Mouse (Mus musculus) hindbrain, embryonic 16.5 days (tissue): ENCODE data around the gene Zfp869. TPM values are rescaled to one million over a fixed set of nuclear protein-coding genes. Genes with fewer than 3 reads are reported as not detected.
A peak's percentile ranks its signal among the peaks of the same experiment; 100 is the strongest.
"Not testable (repeated sequence)": the region's sequence is repeated elsewhere in the genome, so short reads cannot be mapped to it uniquely, and the experiment has no call there.

Experiments
- ATAC-seq: fragments of 200-750 bp; cut with Nextera tagmentation; 2 replicates; pipeline ENCODE4 v1.8.0; 2017; ENCODE audit warnings: moderate TSS enrichment, moderate library complexity
- H3K27ac ChIP-seq: fragments of 300-500 bp; sonication (generic); 2 replicates; pipeline ENCODE4 v1.5.1; 2014; ENCODE audit warnings: low read depth, mild to moderate bottlenecking, control low read depth, low read length, moderate library complexity
- H3K27me3 ChIP-seq: fragments of 300-500 bp; sonication (generic); replicated peaks from 2 replicates; pipeline ENCODE4 v1.6.1; 2014; ENCODE audit warnings: low read length; ENCODE audit not compliant: control insufficient read depth, insufficient read depth
- H3K36me3 ChIP-seq: fragments of 300-500 bp; sonication (generic); 2 replicates; pipeline ENCODE4 v1.6.1; 2014; ENCODE audit warnings: mild to moderate bottlenecking, low read length, moderate library complexity, mixed read lengths; ENCODE audit not compliant: control insufficient read depth, insufficient read depth
- H3K4me1 ChIP-seq: fragments of 300-500 bp; sonication (generic); 2 replicates; pipeline ENCODE4 v1.6.1; 2014; ENCODE audit warnings: low read depth, low read length; ENCODE audit not compliant: control insufficient read depth, insufficient read depth
- H3K4me2 ChIP-seq: fragments of 300-500 bp; sonication (generic); 2 replicates; pipeline ENCODE4 v1.6.1; 2014; ENCODE audit warnings: mild to moderate bottlenecking, low read length, control low read depth, moderate library complexity
- H3K4me3 ChIP-seq: fragments of 300-500 bp; sonication (generic); 2 replicates; pipeline ENCODE4 v1.5.1; 2014; ENCODE audit warnings: mild to moderate bottlenecking, low read length, control low read depth, moderate library complexity
- H3K9ac ChIP-seq: fragments of 300-500 bp; sonication (generic); 2 replicates; pipeline ENCODE4 v1.6.1; 2014; ENCODE audit warnings: low read depth, mild to moderate bottlenecking, control low read depth, low read length, moderate library complexity
- H3K9me3 ChIP-seq: fragments of 300-500 bp; sonication (generic); 2 replicates; pipeline ENCODE4 v1.6.1; 2014; ENCODE audit warnings: mild to moderate bottlenecking, low read length, moderate library complexity; ENCODE audit not compliant: control insufficient read depth
- WGBS: fragments of 180-500 bp; shearing (Covaris S2); extraction: QIAGEN DNeasy Blood & Tissue Kit; methylation state at CpG from one replicate; pipeline ENCODE4 v1.1.7; 2014; 5-methylcytosine and 5-hydroxymethylcytosine counted together
- polyA plus RNA-seq: library from polyadenylated mRNA; unstranded; fragments of >200 nt; fragmentation: Nextera tagmentation; extraction: Ambion mirVana; gene quantifications from 2 replicates; pipeline ENCODE4 v1.2.1, GENCODE M21; 2015

The Zfp869 gene
- polyA plus RNA-seq, 1 experiment from 2014 or later, result 24.2 TPM

DNA sequence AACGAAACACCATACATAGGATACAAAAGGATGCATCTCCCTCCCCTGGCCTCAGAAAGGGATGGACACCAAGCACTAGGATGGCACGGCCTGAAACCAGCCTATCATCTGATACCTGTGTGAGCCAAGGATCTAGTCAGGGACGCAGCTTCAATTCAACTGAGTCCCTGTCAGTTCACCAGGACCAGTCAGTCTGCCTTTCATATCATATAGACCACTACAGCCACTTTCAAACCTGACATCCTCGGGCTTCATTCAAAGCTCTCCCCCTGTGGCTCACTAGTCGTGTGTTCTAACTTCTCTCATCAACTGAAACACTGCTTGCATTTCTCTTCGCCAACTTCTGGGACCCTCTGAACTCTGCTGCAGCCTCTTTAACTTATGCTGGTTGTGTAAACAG lies 4.8 kb upstream of the Zfp869 start:
- Histone ChIP-seq H3K9me3 (no peaks in the 10 kb centered on the region), H3K36me3 (0 out of 2 replicates have a peak, but pooled peaks cover 2% of the 10 kb centered on the region), H3K4me3 (peak overlapping the region; percentile 22), H3K4me1 (peaks cover 27% of the 10 kb centered on the region), H3K27me3 (no peaks in the 10 kb centered on the region), H3K27ac (no peak overlapping the region), H3K9ac (peak overlapping the region; percentile 14; the same call in 1 of the 2 replicates), H3K4me2 (peak overlapping the region; percentile 47)
- ATAC-seq, result no peak
- WGBS, result 80% methylated on average over 6 of the region's 6 CpGs

DNA sequence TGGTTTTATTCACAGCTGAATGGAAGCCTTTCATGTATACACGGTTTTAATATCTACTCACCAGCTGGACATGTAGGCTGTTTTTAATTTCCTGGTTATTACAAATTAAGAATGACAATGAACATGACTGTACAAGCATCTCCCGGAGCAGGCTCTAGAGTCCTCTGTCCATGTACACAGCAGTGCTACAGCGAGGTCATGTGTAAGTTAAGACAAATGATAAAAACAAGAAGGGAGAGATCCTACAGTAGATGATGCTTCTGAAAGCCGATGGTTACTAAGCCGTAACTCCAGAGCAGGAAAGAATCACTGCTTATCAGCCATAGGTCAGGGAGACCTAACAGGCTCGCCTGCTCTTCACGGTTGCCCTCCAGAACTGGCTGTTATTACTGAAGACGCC lies 3.0 kb upstream of the Zfp869 start:
- Histone ChIP-seq H3K4me1 (peaks cover 27% of the 10 kb centered on the region), H3K4me3 (no peak overlapping the region), H3K27ac (no peak overlapping the region), H3K27me3 (no peaks in the 10 kb centered on the region), H3K4me2 (no peak overlapping the region), H3K36me3 (peaks cover 12% of the 10 kb centered on the region), H3K9ac (no peak overlapping the region), H3K9me3 (no peaks in the 10 kb centered on the region)
- 87% methylated on average over 8 of the region's 8 CpGs for WGBS
- ATAC-seq, result no peak

DNA sequence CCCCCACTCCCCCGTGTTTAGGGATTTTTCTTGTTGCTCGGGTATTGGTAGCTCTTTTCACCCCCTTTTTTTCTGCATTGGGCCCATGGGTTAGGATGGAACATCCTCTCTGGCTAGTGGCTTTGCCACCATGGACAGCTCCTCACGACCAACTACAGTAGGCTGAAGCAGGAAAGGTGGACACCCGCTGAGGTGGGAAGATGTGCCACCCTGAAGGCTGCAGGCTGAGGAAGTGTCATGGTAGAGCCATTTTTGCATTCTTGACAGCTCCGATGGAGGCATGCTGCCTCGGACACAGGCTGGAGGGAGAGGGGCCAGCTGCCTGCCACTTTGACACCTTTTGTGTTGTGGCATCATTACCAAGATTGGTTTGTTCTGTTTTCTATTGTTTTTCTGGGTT lies 8.7 kb downstream of the Zfp869 start:
- Histone ChIP-seq H3K36me3 (peaks cover 34% of the 10 kb centered on the region), H3K27me3 (no peaks in the 10 kb centered on the region), H3K4me3 (no peak overlapping the region), H3K4me1 (no peaks in the 10 kb centered on the region), H3K4me2 (no peak overlapping the region), H3K9ac (no peak overlapping the region), H3K27ac (no peak overlapping the region), H3K9me3 (0 out of 2 replicates have a peak, but pooled peaks cover 5% of the 10 kb centered on the region)
- no peak for ATAC-seq
- WGBS, result 78% methylated on average over 6 of the region's 6 CpGs

DNA sequence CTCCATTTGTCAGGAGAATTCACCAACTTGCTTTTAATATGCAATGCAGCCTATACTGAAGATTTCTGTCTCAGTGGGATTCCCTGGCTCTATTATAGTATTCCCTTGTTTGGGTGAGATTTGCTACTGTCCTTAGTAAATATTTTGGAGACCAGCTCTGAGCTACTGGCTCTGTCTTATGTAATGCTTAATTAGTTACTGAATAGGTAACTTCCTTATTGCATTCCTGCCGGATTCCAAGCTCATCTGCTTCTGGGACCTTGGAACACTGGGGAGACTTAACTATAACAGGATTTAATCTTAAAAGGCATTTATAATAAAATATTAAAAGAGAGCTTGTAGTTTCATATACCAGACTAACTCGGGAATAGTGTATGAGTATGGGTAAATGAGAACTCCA lies 45.5 kb downstream of the Zfp869 start:
- not testable (repeated sequence) for H3K4me3 ChIP-seq

DNA sequence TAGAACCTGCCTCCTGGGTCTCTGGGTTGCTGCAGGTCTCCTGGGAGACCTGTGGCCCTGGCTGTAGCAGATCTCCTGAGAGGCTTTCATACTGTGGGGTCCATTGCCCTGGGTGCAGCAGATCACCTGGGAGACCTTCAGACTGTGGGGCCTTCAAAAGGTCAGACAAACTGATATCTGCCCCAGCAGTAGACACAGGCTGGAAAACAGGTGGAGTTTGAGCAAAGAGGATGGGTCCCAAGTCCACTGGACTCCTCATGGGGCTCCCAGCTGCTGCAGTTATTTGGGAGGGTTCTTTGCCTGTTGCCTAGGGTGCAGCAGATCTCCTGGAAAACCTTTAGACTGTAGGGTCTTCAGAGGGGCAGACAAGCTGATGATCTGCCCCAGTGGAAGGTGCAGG lies 49.2 kb downstream of the Zfp869 start:
- peaks cover 6% of the 10 kb centered on the region; the same call in 1 of the 2 replicates for H3K9me3 ChIP-seq
- H3K27me3 ChIP-seq, result no peaks in the 10 kb centered on the region
- ATAC-seq, result no peak
- no peak overlapping the region for H3K27ac ChIP-seq
- no peaks in the 10 kb centered on the region for H3K4me1 ChIP-seq
- H3K4me3 ChIP-seq, result no peak overlapping the region
- H3K4me2 ChIP-seq, result no peak overlapping the region
- H3K9ac ChIP-seq, result no peak overlapping the region
- peaks cover 34% of the 10 kb centered on the region for H3K36me3 ChIP-seq

More for the DNA sequence above, 45.5 kb downstream of the Zfp869 start:
- H3K27ac ChIP-seq, H3K9ac ChIP-seq, H3K4me2 ChIP-seq, ATAC-seq, H3K9me3 ChIP-seq, H3K27me3 ChIP-seq, H3K4me1 ChIP-seq: not testable (repeated sequence)
- peaks cover 30% of the 10 kb centered on the region for H3K36me3 ChIP-seq
- whole genome bisulfite sequencing, result 79% methylated on average over 2 of the region's 2 CpGs

Other genes starting within 250 kb of the Zfp869 start
- gene Gm7697, start 187.7 kb downstream of the Zfp869 start, polyA plus RNA-seq, result not detected in 2 replicates
- 33.4 and 33.5 TPM in 2 replicates for gene Zfp868, start 85.2 kb downstream of the Zfp869 start, polyA plus RNA-seq
- 2.1 and 2.3 TPM in 2 replicates for gene Zfp964, start 56.2 kb downstream of the Zfp869 start, polyA plus RNA-seq
- 6.5 and 8.6 TPM in 2 replicates for gene Zfp963, start 39.2 kb upstream of the Zfp869 start, polyA plus RNA-seq
- gene Gm20422, start 64.2 kb upstream of the Zfp869 start, polyA plus RNA-seq, result 0.64 TPM in 1 of 2 replicates, not detected in the other
- gene Atp13a1, start 80.4 kb upstream of the Zfp869 start, polyA plus RNA-seq, result 50.1 and 56.4 TPM in 2 replicates
- 32.8 and 37.0 TPM in 2 replicates for gene Zfp866, start 80.5 kb upstream of the Zfp869 start, polyA plus RNA-seq
- 32.2 and 34.5 TPM in 2 replicates for gene Gmip, start 98.0 kb upstream of the Zfp869 start, polyA plus RNA-seq
- gene Lpar2, start 111.7 kb upstream of the Zfp869 start, polyA plus RNA-seq, result 0.54 and 0.91 TPM in 2 replicates
- gene Pbx4, start 121.8 kb upstream of the Zfp869 start, polyA plus RNA-seq, result 60.5 TPM in 2 replicates
- 6.6 and 7.0 TPM in 2 replicates for gene Cilp2, start 177.0 kb upstream of the Zfp869 start, polyA plus RNA-seq
- gene Tssk6, start 191.5 kb upstream of the Zfp869 start, polyA plus RNA-seq, result 3.5 and 3.7 TPM in 2 replicates
- 191 and 216 TPM in 2 replicates for gene Ndufa13, start 191.8 kb upstream of the Zfp869 start, polyA plus RNA-seq
- gene Yjefn3, start 192.0 kb upstream of the Zfp869 start, polyA plus RNA-seq, result 13.6 and 14.3 TPM in 2 replicates